Comparison of ENCODE assay signal across 26 mouse cellular contexts in genomic region chr14:51250348-51250747, GRCm38 (mm10). TPM values are rescaled to one million over a fixed set of nuclear protein-coding genes. Genes with fewer than 3 reads are reported as not detected.
"Had no signal": no experiment of that assay in that cellular context is flagged by ENCODE, and none has a peak within 500 bp of the region (broad histone marks: within the 10 kb centered on the region; RNA-seq: fewer than 3 reads in every experiment).

No protein-coding gene starts in this region.

- H3K27ac ChIP-seq: midbrain, embryonic 13.5 days; midbrain, embryonic 15.5 days; neural tube, embryonic 12.5 days; stomach, embryonic 15.5 days; stomach, postnatal 0 days had no signal

- H3K4me1 ChIP-seq: megakaryocyte, embryonic 14.5 days; midbrain, embryonic 13.5 days; midbrain, embryonic 15.5 days; neural tube, embryonic 12.5 days; stomach, embryonic 15.5 days had no signal

- H3K36me3 ChIP-seq: midbrain, embryonic 13.5 days; midbrain, embryonic 15.5 days; neural tube, embryonic 12.5 days; stomach, embryonic 15.5 days had no signal

- H3K4me3 ChIP-seq: megakaryocyte, embryonic 14.5 days; midbrain, embryonic 13.5 days; midbrain, embryonic 15.5 days; neural tube, embryonic 12.5 days; stomach, embryonic 15.5 days had no signal

- H3K4me2 ChIP-seq: lung, embryonic 14.5 days; midbrain, embryonic 11.5 days; midbrain, embryonic 13.5 days; midbrain, embryonic 15.5 days; neural tube, embryonic 12.5 days; stomach, embryonic 15.5 days had no signal

- H3K9me3 ChIP-seq: megakaryocyte, embryonic 14.5 days; midbrain, embryonic 13.5 days; midbrain, embryonic 15.5 days; neural tube, embryonic 12.5 days; stomach, embryonic 15.5 days had no signal

- DNase-seq: lung, adult 18-20 months; lung, embryonic 14.5 days; lung, postnatal 10 days; lung, postnatal 4 days; right cerebral cortex, postnatal 14 days; right cerebral cortex, postnatal 4 days; spleen, adult 18-20 months; thymus, adult 2 months; thymus, postnatal 25 days; thymus, postnatal 4 days had no signal

- H3K9ac ChIP-seq: lung, embryonic 14.5 days; midbrain, embryonic 13.5 days; midbrain, embryonic 15.5 days; neural tube, embryonic 12.5 days; stomach, embryonic 15.5 days had no signal

- H3K27me3 ChIP-seq: megakaryocyte, embryonic 14.5 days; midbrain, embryonic 13.5 days; midbrain, embryonic 15.5 days; neural tube, embryonic 12.5 days; stomach, embryonic 15.5 days had no signal

RNA-seq across cellular contexts. Expression of gene Rnase2a, which starts 5.6 kb away (rescaled TPM):
- total RNA-seq: midbrain, postnatal 0 days; monocyte, adult 5-6 weeks; neutrophil, adult 5-6 weeks had no signal
- polyA plus RNA-seq: liver, embryonic 16.5 days; lung, embryonic 14.5 days; lung, embryonic 16.5 days; midbrain, embryonic 11.5 days; midbrain, embryonic 13.5 days; midbrain, embryonic 15.5 days; midbrain, postnatal 0 days; neural tube, embryonic 12.5 days; neural tube, embryonic 14.5 days; small intestine, adult 2 months; stomach, embryonic 15.5 days; stomach, postnatal 0 days; testis, adult 2 months; urinary bladder, adult 2 months had no signal

RNA-seq across cellular contexts. Expression of gene Ear14, which starts 47.2 kb away (rescaled TPM):
- total RNA-seq: midbrain, postnatal 0 days; monocyte, adult 5-6 weeks; neutrophil, adult 5-6 weeks had no signal
- polyA plus RNA-seq: liver, embryonic 16.5 days; lung, embryonic 14.5 days; lung, embryonic 16.5 days; midbrain, embryonic 11.5 days; midbrain, embryonic 13.5 days; midbrain, embryonic 15.5 days; midbrain, postnatal 0 days; neural tube, embryonic 12.5 days; neural tube, embryonic 14.5 days; small intestine, adult 2 months; stomach, embryonic 15.5 days; stomach, postnatal 0 days; testis, adult 2 months; thymus, adult 2 months; urinary bladder, adult 2 months had no signal

RNA-seq across cellular contexts. Expression of gene Ang2, which starts 51.4 kb away (rescaled TPM):
- total RNA-seq: midbrain, postnatal 0 days; monocyte, adult 5-6 weeks; neutrophil, adult 5-6 weeks had no signal
- polyA plus RNA-seq: liver, embryonic 16.5 days; lung, embryonic 14.5 days; lung, embryonic 16.5 days; midbrain, embryonic 11.5 days; midbrain, embryonic 13.5 days; midbrain, embryonic 15.5 days; midbrain, postnatal 0 days; neural tube, embryonic 12.5 days; neural tube, embryonic 14.5 days; small intestine, adult 2 months; stomach, embryonic 15.5 days; testis, adult 2 months; urinary bladder, adult 2 months had no signal
